11 mouse cellular contexts compared by ENCODE assay signal in genomic region chr12:100283283-100283682, GRCm38 (mm10).
DNase-seq lines count a peak whose midpoint lies in the region; ATAC-seq and TF ChIP-seq lines count a peak whose summit lies in the region.
"Had no signal": no experiment of that assay in that cellular context is flagged by ENCODE, and none has a peak within 500 bp of the region (broad histone marks: within the 10 kb centered on the region; RNA-seq: fewer than 3 reads in every experiment).

No protein-coding gene starts in this region.

- H3K27ac ChIP-seq in gastrocnemius, adult 2 months, result peak overlapping the region; percentile 73; the same call in 1 of the 2 replicates
- H3K27ac ChIP-seq in lung, embryonic 16.5 days (ENCODE audit: low read length), result peak overlapping the region; percentile 92
- H3K27ac ChIP-seq in intestine, embryonic 14.5 days (ENCODE audit: low read depth), result peak overlapping the region; percentile 96
- peak overlapping the region; percentile 98 for H3K27ac ChIP-seq in small intestine, adult 2 months (ENCODE audit: insufficient read depth, low read depth, low read length)

- H3K4me1 ChIP-seq in lung, embryonic 16.5 days (replicated peaks; ENCODE audit: control insufficient read depth, insufficient read depth, low read length), result peaks cover 30% of the 10 kb centered on the region
- peaks cover 23% of the 10 kb centered on the region for H3K4me1 ChIP-seq in intestine, embryonic 14.5 days (replicated peaks; ENCODE audit: control insufficient read depth, insufficient read depth, low read length)
- peaks cover 70% of the 10 kb centered on the region for H3K4me1 ChIP-seq in small intestine, adult 2 months (ENCODE audit: control insufficient read depth, insufficient read depth, insufficient read length, low read length)

- TF ChIP-seq POLR2A in small intestine, adult 2 months (IDR thresholded peaks at IDR 0.05; ENCODE audit: low read depth, low read length), result no peak

- intact Hi-C loops in gastrocnemius, adult 2 months (cut with DNase I), result no loop called here
- intact Hi-C loops in gastrocnemius, postnatal 36 days (cut with DNase I), result no loop called here
- intact Hi-C loops in left cerebral cortex, postnatal 25 days (cut with DNase I), result no loop called here

- WGBS in lung, embryonic 16.5 days, result 65% methylated on average over 1 of the region's 1 CpGs
- 68% methylated on average over 1 of the region's 1 CpGs for WGBS in intestine, embryonic 14.5 days
- 26% methylated on average over 1 of the region's 1 CpGs for WGBS in small intestine, adult 2 months

- DNase-seq in gastrocnemius, adult 2 months, result no peak
- DNase-seq in gastrocnemius, postnatal 36 days, result no peak
- no peak for DNase-seq in lung, postnatal 25 days (ENCODE audit: low spot score)
- DNase-seq in intestine, embryonic 14.5 days (ENCODE audit: low spot score), result no peak
- no peak for DNase-seq in left cerebral cortex, postnatal 25 days (ENCODE audit: low spot score in 2 of 2)
- DNase-seq: cerebellum, postnatal 14 days; gastrocnemius, postnatal 14 days; kidney, postnatal 36 days had no signal

- H3K9ac ChIP-seq in lung, embryonic 16.5 days (ENCODE audit: low read length), result no peak overlapping the region
- no peak overlapping the region for H3K9ac ChIP-seq in intestine, embryonic 14.5 days (ENCODE audit: low read length)

- H3K27me3 ChIP-seq in lung, embryonic 16.5 days (ENCODE audit: control insufficient read depth, insufficient read depth, low read depth, low read length), result no peaks in the 10 kb centered on the region
- H3K27me3 ChIP-seq in intestine, embryonic 14.5 days (replicated peaks; ENCODE audit: control insufficient read depth, insufficient read depth, low read length), result no peaks in the 10 kb centered on the region
- no peaks in the 10 kb centered on the region for H3K27me3 ChIP-seq in small intestine, adult 2 months (ENCODE audit: control insufficient read depth, insufficient read depth, low read length)

- no peak overlapping the region for H3K4me3 ChIP-seq in gastrocnemius, adult 2 months
- H3K4me3 ChIP-seq in lung, embryonic 16.5 days (ENCODE audit: low read length), result no peak overlapping the region
- H3K4me3 ChIP-seq in intestine, embryonic 14.5 days (ENCODE audit: low read depth, low read length), result no peak overlapping the region
- no peak overlapping the region for H3K4me3 ChIP-seq in small intestine, adult 2 months (ENCODE audit: low read depth, low read length)

- no peak overlapping the region for H3K4me2 ChIP-seq in lung, embryonic 16.5 days (ENCODE audit: low read depth, low read length)
- no peak overlapping the region for H3K4me2 ChIP-seq in intestine, embryonic 14.5 days (ENCODE audit: low read length)

- no peaks in the 10 kb centered on the region for H3K9me3 ChIP-seq in lung, embryonic 16.5 days (ENCODE audit: control insufficient read depth, low read length)
- H3K9me3 ChIP-seq in intestine, embryonic 14.5 days (ENCODE audit: control insufficient read depth, low read length), result no peaks in the 10 kb centered on the region

- H3K36me3 ChIP-seq in lung, embryonic 16.5 days (ENCODE audit: control insufficient read depth, insufficient read depth, low read length), result no peaks in the 10 kb centered on the region
- no peaks in the 10 kb centered on the region for H3K36me3 ChIP-seq in intestine, embryonic 14.5 days (ENCODE audit: control insufficient read depth, insufficient read depth, low read length)
- H3K36me3 ChIP-seq in small intestine, adult 2 months (ENCODE audit: control insufficient read depth, insufficient read depth, low read length), result no peaks in the 10 kb centered on the region

- ATAC-seq in lung, embryonic 16.5 days (ENCODE audit: low read depth), result no peak
- no peak for ATAC-seq in intestine, embryonic 14.5 days (replicated peaks; ENCODE audit: low FRiP score, low TSS enrichment, low read depth)
- no peak for ATAC-seq in megakaryocyte, adult 5-6 weeks (ENCODE audit: poor library complexity, severe bottlenecking)

- TF ChIP-seq CTCF in gastrocnemius, adult 2 months (IDR thresholded peaks at IDR 0.05), result no peak
- TF ChIP-seq CTCF in small intestine, adult 2 months (IDR thresholded peaks at IDR 0.05; ENCODE audit: extremely low read depth, insufficient read length, insufficient replicate concordance, low read depth, low read length), result no peak
